Mouse (Mus musculus): ENCODE data around the gene Nipa2. TPM values are rescaled to one million over a fixed set of nuclear protein-coding genes. Genes with fewer than 3 reads are reported as not detected.

Nipa2 gene
- total and polyA plus RNA-seq, 3 experiments = 26.3 to 28.6 TPM; not detected in 1

DNA sequence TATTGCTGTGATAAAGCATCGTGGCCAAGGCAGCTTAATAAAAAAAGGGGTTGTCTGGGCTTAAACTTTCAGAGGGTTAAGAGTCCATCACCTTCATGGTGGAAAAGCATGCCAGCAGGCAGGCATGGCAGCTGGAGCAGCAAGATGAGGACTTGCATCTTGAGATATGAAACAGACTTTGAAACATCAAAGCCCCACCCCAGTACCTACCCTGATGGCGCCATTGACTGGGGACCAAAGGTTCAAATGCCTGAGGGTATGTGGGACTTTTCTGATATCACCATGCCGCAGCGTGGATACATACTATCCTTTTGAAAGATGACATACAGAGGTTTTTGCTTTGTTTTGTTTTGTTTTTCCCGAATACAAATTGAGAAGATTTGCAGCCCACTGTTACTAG is 50.2 kb downstream of the Nipa2 start:
- H3K9ac ChIP-seq (ENCODE audit: control insufficient read depth, low read depth, low read length, poor library complexity, severe bottlenecking) = no peak overlapping the region
- no peaks in the 10 kb centered on the region for H3K27me3 ChIP-seq (ENCODE audit: control insufficient read depth in 1 of 2, insufficient read depth in 2 of 2, low read length in 2 of 2)
- no peak for DNase-seq (ENCODE audit: low read depth, low spot score)
- H3K27ac ChIP-seq (ENCODE audit: control insufficient read depth, low read depth, low read length) = no peak overlapping the region
- TF ChIP-seq ZNF384 (IDR thresholded peaks at IDR 0.05; ENCODE audit: low read depth, low read length) (no peak), NRF1 (IDR thresholded peaks at IDR 0.05; ENCODE audit: insufficient read depth, low read depth, low read length, poor library complexity, severe bottlenecking) (no peak), ZMIZ1 (IDR thresholded peaks at IDR 0.05; ENCODE audit: low read depth, low read length) (no peak), CTCF (IDR thresholded peaks at IDR 0.05 in 2 of 3, conservative IDR thresholded peaks at IDR 0.05 in 1 of 3; ENCODE audit: control insufficient read depth in 1 of 3, insufficient read depth in 1 of 3, low read depth in 2 of 3, low read length in 3 of 3, poor library complexity in 1 of 3, severe bottlenecking in 1 of 3) (no peak), SIN3A (IDR thresholded peaks at IDR 0.05; ENCODE audit: low read length) (no peak), ETS1 (IDR thresholded peaks at IDR 0.05; ENCODE audit: low read depth, low read length) (no peak), TAL1 (IDR thresholded peaks at IDR 0.05; ENCODE audit: low read length) (no peak), CHD1 (IDR thresholded peaks at IDR 0.05; ENCODE audit: low read depth, low read length) (no peak)
- H3K9me3 ChIP-seq (replicated peaks; ENCODE audit: insufficient read depth, low read length) = no peaks in the 10 kb centered on the region
- no peaks in the 10 kb centered on the region for H3K4me1 ChIP-seq (ENCODE audit: control insufficient read depth in 1 of 2, insufficient read depth in 2 of 2, low read length in 2 of 2)
- no peaks in the 10 kb centered on the region; a peak in 1 of 4 replicates for H3K36me3 ChIP-seq (ENCODE audit: control insufficient read depth in 1 of 2, insufficient read depth in 2 of 2, low read length in 2 of 2)
- no peaks in the 10 kb centered on the region for H3K79me2 ChIP-seq (ENCODE audit: control insufficient read depth, insufficient read depth, low read length, poor library complexity)
- no peak overlapping the region for H3K4me3 ChIP-seq (ENCODE audit: control insufficient read depth in 1 of 2, insufficient read depth in 1 of 2, low read depth in 2 of 2, low read length in 2 of 2)

- TF ChIP-seq EP300 (IDR thresholded peaks at IDR 0.05; ENCODE audit: low read depth in 1 of 2, low read length in 2 of 2) = no peak
- no peak for TF ChIP-seq E2F4 (IDR thresholded peaks at IDR 0.05; ENCODE audit: borderline replicate concordance, low read depth, low read length)
- TF ChIP-seq MYB (IDR thresholded peaks at IDR 0.05; ENCODE audit: low read depth, low read length) = no peak
- no peak for TF ChIP-seq NELFE (IDR thresholded peaks at IDR 0.05; ENCODE audit: low read depth, low read length)
- no peak for TF ChIP-seq MAZ (IDR thresholded peaks at IDR 0.05; ENCODE audit: low read depth, low read length)
- TF ChIP-seq ZNF384 (IDR thresholded peaks at IDR 0.05; ENCODE audit: low read depth, low read length) = no peak
- TF ChIP-seq POLR2AphosphoS2 (IDR thresholded peaks at IDR 0.05; ENCODE audit: low read length) = no peak
- TF ChIP-seq TCF12 (IDR thresholded peaks at IDR 0.05; ENCODE audit: low read depth, low read length) = no peak
- TF ChIP-seq NRF1 (IDR thresholded peaks at IDR 0.05; ENCODE audit: insufficient read depth, low read depth, low read length, poor library complexity, severe bottlenecking) = no peak
- H3K9me3 ChIP-seq (replicated peaks; ENCODE audit: insufficient read depth, low read length) = no peaks in the 10 kb centered on the region
- H3K27me3 ChIP-seq (ENCODE audit: control insufficient read depth in 1 of 2, insufficient read depth in 2 of 2, low read length in 2 of 2) = no peaks in the 10 kb centered on the region
- no peaks in the 10 kb centered on the region; a peak in 1 of 4 replicates for H3K36me3 ChIP-seq (ENCODE audit: control insufficient read depth in 1 of 2, insufficient read depth in 2 of 2, low read length in 2 of 2)
- no peaks in the 10 kb centered on the region for H3K79me2 ChIP-seq (ENCODE audit: control insufficient read depth, insufficient read depth, low read length, poor library complexity)
- H3K4me3 ChIP-seq (ENCODE audit: control insufficient read depth in 1 of 2, insufficient read depth in 1 of 2, low read depth in 2 of 2, low read length in 2 of 2) = no peak overlapping the region
- no peak for DNase-seq (ENCODE audit: low read depth, low spot score)
- no peak overlapping the region for H3K27ac ChIP-seq (ENCODE audit: control insufficient read depth, low read depth, low read length)
- no peaks in the 10 kb centered on the region for H3K4me1 ChIP-seq (ENCODE audit: control insufficient read depth in 1 of 2, insufficient read depth in 2 of 2, low read length in 2 of 2)
- no peak overlapping the region for H3K9ac ChIP-seq (ENCODE audit: control insufficient read depth, low read depth, low read length, poor library complexity, severe bottlenecking)
Observed at GRCm38 (mm10) chr7:55911371-55911770, 50.9 kb downstream of the Nipa2 start.

- Histone ChIP-seq H3K27ac (ENCODE audit: control insufficient read depth, low read depth, low read length) (no peak overlapping the region), H3K79me2 (ENCODE audit: control insufficient read depth, insufficient read depth, low read length, poor library complexity) (no peaks in the 10 kb centered on the region), H3K4me3 (ENCODE audit: control insufficient read depth in 1 of 2, insufficient read depth in 1 of 2, low read depth in 2 of 2, low read length in 2 of 2) (no peak overlapping the region), H3K9ac (ENCODE audit: control insufficient read depth, low read depth, low read length, poor library complexity, severe bottlenecking) (no peak overlapping the region), H3K4me1 (ENCODE audit: control insufficient read depth in 1 of 2, insufficient read depth in 2 of 2, low read length in 2 of 2) (no peaks in the 10 kb centered on the region), H3K36me3 (ENCODE audit: control insufficient read depth in 1 of 2, insufficient read depth in 2 of 2, low read length in 2 of 2) (no peaks in the 10 kb centered on the region; a peak in 1 of 4 replicates), H3K27me3 (ENCODE audit: control insufficient read depth in 1 of 2, insufficient read depth in 2 of 2, low read length in 2 of 2) (no peaks in the 10 kb centered on the region), H3K9me3 (replicated peaks; ENCODE audit: insufficient read depth, low read length) (no peaks in the 10 kb centered on the region)
- no peak for TF ChIP-seq MAX (IDR thresholded peaks at IDR 0.05; ENCODE audit: low read length)
- TF ChIP-seq SIN3A (IDR thresholded peaks at IDR 0.05; ENCODE audit: low read length) = no peak
- TF ChIP-seq TAL1 (IDR thresholded peaks at IDR 0.05; ENCODE audit: low read length) = no peak
- TF ChIP-seq CTCF (IDR thresholded peaks at IDR 0.05 in 2 of 3, conservative IDR thresholded peaks at IDR 0.05 in 1 of 3; ENCODE audit: control insufficient read depth in 1 of 3, insufficient read depth in 1 of 3, low read depth in 2 of 3, low read length in 3 of 3, poor library complexity in 1 of 3, severe bottlenecking in 1 of 3) = no peak
- DNase-seq (ENCODE audit: low read depth, low spot score) = no peak
Observed at GRCm38 (mm10) chr7:55910356-55910755, 51.9 kb downstream of the Nipa2 start.
